Mouse (Mus musculus): ENCODE measurements around the gene Nup98. TPM values are rescaled to one million over a fixed set of nuclear protein-coding genes. Genes with fewer than 3 reads are reported as not detected.

The Nup98 gene
- polyA plus RNA-seq, 1 experiment from 2014 or later: 21.5 TPM

DNA sequence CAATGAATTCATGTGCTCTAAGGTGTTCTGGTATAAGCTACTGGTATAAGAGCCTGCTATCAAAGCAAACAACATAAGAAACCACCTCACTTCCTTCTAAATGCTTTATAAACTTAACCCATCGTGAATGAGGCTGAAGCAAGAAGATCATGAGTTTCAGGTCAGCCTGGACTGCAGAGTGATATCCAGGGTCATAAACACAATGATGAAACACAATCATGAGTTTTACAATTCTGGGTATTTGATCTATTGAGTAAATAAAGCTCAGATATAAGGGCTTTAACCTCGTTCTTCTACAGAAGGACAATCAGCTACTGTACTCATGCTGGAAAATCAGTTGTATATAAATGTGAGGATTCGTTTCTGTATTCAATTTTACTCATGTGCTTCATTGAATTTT is 26.1 kb downstream of the Nup98 start:
- H3K4me3 ChIP-seq: no peak overlapping the region
- H3K4me1 ChIP-seq: no peaks in the 10 kb centered on the region
- ATAC-seq (replicated peaks): no peak
- H3K4me2 ChIP-seq: no peak overlapping the region
- no peak overlapping the region for H3K9ac ChIP-seq
- no peak overlapping the region for H3K27ac ChIP-seq
- no peaks in the 10 kb centered on the region for H3K9me3 ChIP-seq
- peaks cover 40% of the 10 kb centered on the region; the same call in 1 of the 2 replicates for H3K36me3 ChIP-seq (replicated peaks)
- no peaks in the 10 kb centered on the region for H3K27me3 ChIP-seq (replicated peaks)
- WGBS: 96% methylated on average over 3 of the region's 3 CpGs

DNA sequence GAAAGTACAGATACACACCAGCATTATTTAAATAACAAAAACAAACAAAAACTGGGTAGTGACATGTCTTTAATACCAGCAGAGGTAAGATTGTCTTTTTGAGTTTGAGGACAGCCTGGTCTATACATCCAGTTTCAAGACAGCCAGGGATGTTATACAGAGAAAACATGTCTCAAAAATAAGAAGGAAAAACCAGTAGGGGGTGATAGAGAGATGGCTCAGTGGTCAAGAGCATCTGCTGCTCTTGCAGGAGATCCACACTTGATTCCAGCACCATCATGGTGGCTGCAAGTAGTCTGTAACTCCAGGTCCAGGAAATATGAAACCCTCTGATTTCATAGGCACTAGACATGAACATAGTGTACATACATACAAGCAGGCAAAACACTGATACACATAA is 39.7 kb downstream of the Nup98 start:
- Histone ChIP-seq H3K4me1 (no peaks in the 10 kb centered on the region), H3K27ac (no peak overlapping the region), H3K36me3 (replicated peaks) (peaks cover 12% of the 10 kb centered on the region), H3K4me3 (no peak overlapping the region), H3K27me3 (replicated peaks) (no peaks in the 10 kb centered on the region), H3K4me2 (no peak overlapping the region), H3K9ac (no peak overlapping the region), H3K9me3 (no peaks in the 10 kb centered on the region)
- no peak for ATAC-seq (replicated peaks)

DNA sequence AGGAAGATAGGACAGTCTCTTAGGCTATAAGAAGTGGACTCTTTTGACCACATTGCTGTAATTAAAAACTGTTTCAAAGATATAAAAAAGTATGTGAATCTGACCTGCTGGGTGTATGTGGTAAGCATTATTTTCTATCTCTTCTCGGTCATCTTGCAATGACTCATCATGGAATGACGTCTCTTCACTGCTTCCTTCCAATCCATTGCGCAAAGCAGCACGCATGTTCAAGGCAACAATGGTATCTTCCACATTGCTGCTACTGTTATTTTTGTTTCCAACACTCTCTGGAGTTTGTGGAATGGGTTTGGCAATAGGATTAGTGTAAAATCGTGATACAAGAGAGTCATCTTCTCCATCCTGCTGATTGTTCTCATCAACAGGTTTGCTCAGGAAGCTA is 56.3 kb downstream of the Nup98 start:
- no peak overlapping the region for H3K4me3 ChIP-seq
- no peak for ATAC-seq (replicated peaks)
- H3K36me3 ChIP-seq (replicated peaks): peaks cover 29% of the 10 kb centered on the region; the same call in 1 of the 2 replicates
- no peak overlapping the region for H3K9ac ChIP-seq
- H3K4me2 ChIP-seq: no peak overlapping the region
- H3K27ac ChIP-seq: no peak overlapping the region
- H3K27me3 ChIP-seq (replicated peaks): no peaks in the 10 kb centered on the region
- H3K4me1 ChIP-seq: no peaks in the 10 kb centered on the region
- 93% methylated on average over 5 of the region's 5 CpGs for WGBS
- H3K9me3 ChIP-seq: no peaks in the 10 kb centered on the region

DNA sequence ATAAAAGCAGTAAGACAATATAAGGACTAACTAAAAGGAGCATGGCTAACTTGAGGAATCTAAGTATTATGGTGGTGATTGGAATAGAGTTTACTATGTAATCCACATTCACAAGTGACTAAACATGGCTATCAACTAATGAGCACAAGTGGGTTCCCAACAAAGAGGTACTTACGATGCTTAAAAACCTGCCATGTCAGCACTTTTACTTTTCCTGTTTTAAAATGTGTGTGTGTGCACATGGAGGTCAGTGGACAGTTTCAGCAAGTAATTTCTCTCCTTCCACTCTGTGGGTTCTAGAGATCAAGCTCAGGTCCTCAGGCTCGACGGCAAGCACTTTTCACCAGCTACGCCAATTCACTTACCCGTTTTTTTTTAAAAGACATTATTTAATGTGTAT is 72.1 kb downstream of the Nup98 start:
- 96% methylated on average over 5 of the region's 5 CpGs for WGBS

DNA sequence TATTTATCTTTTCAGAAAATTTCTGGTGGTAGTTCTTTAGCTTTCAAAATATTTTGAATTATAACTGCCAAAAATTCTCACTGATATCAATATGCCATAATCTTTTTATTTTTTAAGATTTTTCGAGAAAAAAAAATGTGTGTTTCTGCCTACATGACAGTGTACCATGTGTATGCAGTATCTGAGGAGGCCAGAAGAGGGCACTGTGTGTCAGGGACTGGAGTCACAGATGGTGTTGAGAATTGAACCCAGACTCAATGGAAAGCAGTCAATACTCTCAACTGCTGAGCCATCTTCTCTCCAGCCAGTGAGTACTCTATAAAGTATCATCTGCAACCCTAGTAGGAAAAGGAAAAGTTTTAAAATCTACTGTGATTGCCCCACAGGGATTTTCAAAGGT is 72.5 kb downstream of the Nup98 start:
- no peak overlapping the region for H3K27ac ChIP-seq
- no peaks in the 10 kb centered on the region for H3K4me1 ChIP-seq
- H3K4me2 ChIP-seq: no peak overlapping the region
- H3K36me3 ChIP-seq (replicated peaks): peaks cover 49% of the 10 kb centered on the region
- H3K9ac ChIP-seq: no peak overlapping the region
- H3K27me3 ChIP-seq (replicated peaks): no peaks in the 10 kb centered on the region
- ATAC-seq (replicated peaks): no peak
- H3K4me3 ChIP-seq: no peak overlapping the region
- WGBS: 96% methylated on average over 1 of the region's 1 CpGs
- no peaks in the 10 kb centered on the region for H3K9me3 ChIP-seq

More for the DNA sequence above, 72.1 kb downstream of the Nup98 start:
- no peak overlapping the region for H3K9ac ChIP-seq
- H3K4me2 ChIP-seq: no peak overlapping the region
- ATAC-seq (replicated peaks): no peak
- no peaks in the 10 kb centered on the region for H3K4me1 ChIP-seq
- H3K27ac ChIP-seq: no peak overlapping the region
- H3K36me3 ChIP-seq (replicated peaks): peaks cover 44% of the 10 kb centered on the region
- H3K9me3 ChIP-seq: no peaks in the 10 kb centered on the region
- H3K27me3 ChIP-seq (replicated peaks): no peaks in the 10 kb centered on the region
- H3K4me3 ChIP-seq: no peak overlapping the region

DNA sequence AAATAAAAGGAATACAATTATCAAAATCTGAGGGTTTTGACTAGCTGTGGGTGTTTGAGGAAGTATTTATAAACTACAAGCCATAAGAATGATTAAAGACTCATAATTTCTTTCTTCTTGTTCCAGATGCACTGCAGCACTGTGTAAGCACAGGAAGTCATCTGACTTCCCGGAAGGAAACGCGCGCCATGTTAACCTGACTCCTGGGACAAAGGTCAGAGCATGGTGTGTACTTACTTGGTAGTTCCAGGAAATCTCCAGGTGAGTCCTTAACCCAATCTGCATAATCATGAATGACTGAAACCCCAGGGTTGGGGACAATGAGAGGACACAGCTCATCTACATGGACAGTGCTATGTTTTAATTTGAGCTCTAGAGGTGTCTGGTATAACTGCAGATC is 77.6 kb downstream of the Nup98 start:
- no peak overlapping the region for H3K4me3 ChIP-seq
- no peaks in the 10 kb centered on the region for H3K27me3 ChIP-seq (replicated peaks)
- WGBS: 98% methylated on average over 4 of the region's 4 CpGs
- H3K9ac ChIP-seq: no peak overlapping the region
- no peaks in the 10 kb centered on the region for H3K4me1 ChIP-seq
- H3K27ac ChIP-seq: no peak overlapping the region
- peaks cover 54% of the 10 kb centered on the region for H3K36me3 ChIP-seq (replicated peaks)
- no peak overlapping the region for H3K4me2 ChIP-seq
- H3K9me3 ChIP-seq: no peaks in the 10 kb centered on the region
- ATAC-seq (replicated peaks): no peak

DNA sequence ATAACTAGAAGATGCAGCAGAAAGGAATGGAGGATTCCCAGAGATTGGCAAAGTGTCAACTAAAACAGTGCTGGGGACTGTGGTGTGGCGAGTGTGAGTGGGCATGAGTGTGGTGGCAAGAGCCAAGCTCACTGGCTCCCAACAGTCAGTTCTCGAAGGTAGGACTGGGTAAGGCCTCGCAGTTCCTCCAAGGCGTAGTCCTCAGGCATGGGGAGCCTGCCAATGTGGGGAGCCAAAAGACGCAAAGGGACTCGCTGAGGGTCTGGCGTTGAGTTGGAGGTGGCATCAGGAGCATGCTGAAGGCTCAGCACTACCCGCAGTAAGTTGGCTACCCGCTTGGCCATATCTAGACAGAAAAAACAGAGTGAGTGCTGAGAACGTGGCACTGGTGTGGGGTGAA is 89.7 kb downstream of the Nup98 start:
- Histone ChIP-seq H3K4me3 (no peak overlapping the region), H3K27ac (no peak overlapping the region), H3K4me2 (no peak overlapping the region), H3K9ac (no peak overlapping the region), H3K36me3 (replicated peaks) (peaks cover 61% of the 10 kb centered on the region), H3K27me3 (replicated peaks) (no peaks in the 10 kb centered on the region), H3K4me1 (no peaks in the 10 kb centered on the region), H3K9me3 (no peaks in the 10 kb centered on the region)
- WGBS: 98% methylated on average over 10 of the region's 10 CpGs
- ATAC-seq (replicated peaks): no peak

DNA sequence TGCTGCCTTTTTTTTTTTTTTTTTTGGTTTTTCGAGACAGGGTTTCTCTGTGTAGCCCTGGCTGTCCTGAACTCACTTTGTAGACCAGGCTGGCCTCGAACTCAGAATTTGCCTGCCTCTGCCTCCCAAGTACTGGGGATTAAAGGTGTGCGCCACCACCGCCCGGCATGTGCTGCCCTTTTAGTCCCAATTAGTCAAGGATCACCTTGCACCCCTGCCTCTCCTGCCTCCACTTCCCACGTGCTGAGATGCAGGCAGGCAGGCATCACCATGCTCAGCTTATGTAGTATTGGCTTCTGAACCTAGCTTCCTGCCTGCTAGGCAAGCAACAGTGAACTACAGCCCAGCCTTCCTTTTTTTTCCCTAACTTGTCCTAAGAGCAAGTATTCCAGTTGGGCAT is 92.6 kb downstream of the Nup98 start:
- H3K27ac ChIP-seq: no peak overlapping the region
- no peaks in the 10 kb centered on the region for H3K27me3 ChIP-seq (replicated peaks)
- 73% methylated on average over 6 of the region's 6 CpGs for WGBS
- no peak for ATAC-seq (replicated peaks)
- H3K36me3 ChIP-seq (replicated peaks): peaks cover 39% of the 10 kb centered on the region
- no peak overlapping the region for H3K4me3 ChIP-seq
- H3K4me1 ChIP-seq: no peaks in the 10 kb centered on the region
- H3K4me2 ChIP-seq: no peak overlapping the region
- no peak overlapping the region for H3K9ac ChIP-seq
- no peaks in the 10 kb centered on the region for H3K9me3 ChIP-seq

DNA sequence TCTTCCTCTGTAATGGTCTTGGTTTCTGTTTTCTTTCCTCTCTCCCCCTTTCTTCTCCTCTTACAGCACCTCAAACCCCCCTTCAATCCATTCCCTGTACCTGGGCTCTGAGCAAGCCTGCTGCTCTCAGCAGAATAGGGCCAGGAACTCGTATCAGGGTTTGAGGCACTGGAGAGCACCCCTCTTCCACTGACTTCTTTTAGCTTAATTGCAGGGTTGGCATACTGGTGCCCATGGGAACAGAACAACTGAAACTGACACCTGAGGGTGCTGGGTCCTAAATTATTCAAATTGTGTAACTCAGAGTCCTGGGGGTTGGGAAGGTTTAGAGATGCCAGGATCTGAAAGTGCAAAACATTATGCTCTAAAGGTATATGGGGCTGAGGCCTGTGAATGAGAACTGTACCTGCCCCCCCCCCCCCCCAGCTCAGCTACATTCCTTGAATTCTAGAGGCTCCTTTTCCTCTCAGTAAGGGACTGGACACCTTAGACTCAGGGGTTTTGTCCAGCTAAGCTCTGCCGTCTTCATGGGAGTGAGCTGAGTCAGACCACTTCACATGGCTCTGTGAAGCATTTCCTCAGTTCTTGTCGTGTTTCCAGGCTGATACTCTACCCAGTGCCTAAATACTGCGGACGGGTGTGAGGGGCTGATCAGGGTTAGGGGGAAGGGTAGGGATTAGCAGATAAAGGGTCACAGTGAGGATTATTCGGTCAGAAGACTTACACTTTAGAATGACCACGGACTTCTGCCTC is 93.2 kb downstream of the Nup98 start, which contains the start of gene Chrna10:
Gene Chrna10, minus strand, starts transcription at position 250 of the 753 bp plus-strand sequence.
- Histone ChIP-seq H3K4me2 (no peak within 1 kb of the TSS), H3K27ac (no peak within 1 kb of the TSS), H3K9me3 (no peaks in the 10 kb centered on the region), H3K9ac (no peak within 1 kb of the TSS), H3K27me3 (replicated peaks) (no peaks in the 10 kb centered on the region), H3K4me1 (no peaks in the 10 kb centered on the region), H3K36me3 (replicated peaks) (peaks cover 33% of the 10 kb centered on the region), H3K4me3 (no peak within 1 kb of the TSS)
- peak; percentile 62; the same call in 1 of the 2 replicates for ATAC-seq (replicated peaks)
- WGBS: 43% methylated on average over 7 of the region's 7 CpGs

DNA sequence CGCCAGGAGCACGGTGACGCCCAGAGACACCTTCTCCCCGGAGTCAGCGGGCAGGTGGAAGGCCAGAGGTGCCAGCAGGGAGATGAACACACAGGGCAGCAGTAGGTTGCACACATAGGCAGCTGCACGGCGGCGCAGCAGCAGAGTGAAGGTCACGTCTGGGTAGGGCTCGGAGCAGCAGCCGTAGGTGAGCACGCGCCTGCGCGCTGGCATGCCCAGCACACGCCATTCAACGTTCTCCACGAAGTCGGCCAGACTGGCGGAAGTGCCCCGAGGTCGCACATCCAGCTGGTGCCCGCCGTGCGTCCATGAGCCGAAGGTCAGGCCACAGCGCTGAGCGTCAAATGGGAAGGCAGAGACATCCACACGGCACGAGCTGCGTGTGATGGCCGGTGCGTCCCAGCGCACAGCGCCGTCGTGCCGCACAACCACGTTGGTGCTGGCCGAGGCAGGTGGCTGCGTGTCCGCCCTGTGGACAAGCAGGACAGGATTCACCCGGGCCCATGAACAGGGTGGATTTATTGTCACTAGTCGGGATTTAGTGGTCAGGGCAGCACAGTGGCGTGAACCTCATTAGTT is 96.7 kb downstream of the Nup98 start:
- Histone ChIP-seq H3K27ac (no peak overlapping the region), H3K9me3 (no peaks in the 10 kb centered on the region), H3K27me3 (replicated peaks) (no peaks in the 10 kb centered on the region), H3K9ac (no peak overlapping the region), H3K4me2 (no peak overlapping the region), H3K4me1 (no peaks in the 10 kb centered on the region), H3K4me3 (no peak overlapping the region), H3K36me3 (replicated peaks) (peaks cover 1% of the 10 kb centered on the region; the same call in 1 of the 2 replicates)
- ATAC-seq (replicated peaks): no peak
- WGBS: 86% methylated on average over 45 of the region's 45 CpGs

DNA sequence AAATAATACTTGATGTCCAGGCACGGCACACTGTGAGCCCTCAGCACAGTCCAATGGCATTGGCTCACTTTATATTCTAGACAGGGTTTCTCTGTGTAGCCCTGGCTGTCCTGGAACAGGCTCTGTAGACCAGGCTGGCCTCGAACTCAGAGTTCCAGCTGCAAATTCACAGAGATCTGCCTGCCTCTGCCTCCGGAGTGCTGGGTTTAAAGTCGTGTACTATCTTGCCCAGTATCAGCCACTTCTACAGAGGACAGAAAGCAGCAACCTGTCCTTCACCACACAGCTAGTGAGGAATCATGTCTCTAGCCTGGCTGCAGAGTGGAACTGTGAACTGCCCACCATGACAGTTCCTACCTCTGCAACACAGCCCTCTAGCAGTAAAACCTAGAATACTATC is 100.2 kb downstream of the Nup98 start:
- 91% methylated on average over 4 of the region's 4 CpGs for WGBS
- ATAC-seq (replicated peaks): no peak
- H3K36me3 ChIP-seq (replicated peaks): no peaks in the 10 kb centered on the region

DNA sequence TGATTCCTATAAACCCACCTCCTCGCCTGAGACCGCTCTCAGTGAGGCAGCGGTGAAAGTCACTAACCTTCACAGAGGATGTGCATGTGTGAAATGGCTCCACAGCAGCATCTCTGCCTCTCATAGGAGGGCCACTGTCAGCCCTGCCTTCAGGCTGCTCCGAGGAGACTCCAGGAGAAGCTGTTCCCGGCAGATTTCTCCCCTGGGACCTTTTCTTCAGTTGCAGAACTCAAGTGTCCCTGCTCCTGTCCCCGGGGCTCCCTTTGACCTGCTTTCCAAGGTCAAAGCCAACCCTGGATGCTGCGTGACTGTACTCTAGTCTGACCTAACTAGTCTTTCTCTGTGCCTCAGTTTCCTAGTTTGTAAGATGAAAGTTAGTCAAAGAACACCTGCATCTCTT is 100.8 kb downstream of the Nup98 start, which contains the start of gene Art5:
Gene Art5, minus strand, starts transcription at position 319 of the 400 bp plus-strand sequence.
- Histone ChIP-seq H3K9me3 (no peaks in the 10 kb centered on the region), H3K9ac (no peak within 1 kb of the TSS), H3K27ac (no peak within 1 kb of the TSS), H3K4me2 (no peak within 1 kb of the TSS), H3K4me1 (peaks cover 7% of the 10 kb centered on the region; the same call in 1 of the 2 replicates), H3K36me3 (replicated peaks) (no peaks in the 10 kb centered on the region), H3K4me3 (no peak within 1 kb of the TSS), H3K27me3 (replicated peaks) (no peaks in the 10 kb centered on the region)
- no peak for ATAC-seq (replicated peaks)
- WGBS: 81% methylated on average over 7 of the region's 7 CpGs

More for the DNA sequence above, 100.2 kb downstream of the Nup98 start:
- Histone ChIP-seq H3K4me3 (no peak overlapping the region), H3K4me1 (peaks cover 7% of the 10 kb centered on the region; the same call in 1 of the 2 replicates), H3K4me2 (no peak overlapping the region), H3K9ac (no peak overlapping the region), H3K9me3 (no peaks in the 10 kb centered on the region), H3K27ac (no peak overlapping the region), H3K27me3 (replicated peaks) (no peaks in the 10 kb centered on the region)

DNA sequence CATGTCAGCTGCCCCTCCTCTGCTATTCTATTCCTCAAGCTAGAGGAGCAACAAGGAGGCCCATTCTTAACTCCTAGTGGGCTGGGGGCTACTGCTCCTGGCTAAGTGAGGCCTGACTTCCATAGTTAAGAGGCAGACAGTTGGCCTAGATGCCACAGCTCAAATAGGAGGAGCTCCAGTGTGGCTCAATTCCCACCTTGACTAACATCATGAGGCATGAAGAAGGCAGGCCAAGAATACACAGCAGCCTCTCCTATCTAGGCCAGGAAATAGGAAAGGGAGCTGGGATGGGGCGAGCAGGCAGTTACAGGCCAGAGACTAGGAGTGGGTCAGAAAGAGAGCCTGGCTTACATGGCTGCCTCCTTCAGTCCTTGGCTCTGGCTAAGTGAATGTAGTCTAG is 101.8 kb downstream of the Nup98 start:
- H3K9me3 ChIP-seq: no peaks in the 10 kb centered on the region
- no peak overlapping the region for H3K4me3 ChIP-seq
- H3K27me3 ChIP-seq (replicated peaks): no peaks in the 10 kb centered on the region
- H3K36me3 ChIP-seq (replicated peaks): no peaks in the 10 kb centered on the region
- peaks cover 7% of the 10 kb centered on the region; the same call in 1 of the 2 replicates for H3K4me1 ChIP-seq
- no peak overlapping the region for H3K9ac ChIP-seq
- WGBS: 91% methylated on average over 1 of the region's 1 CpGs
- no peak overlapping the region for H3K4me2 ChIP-seq
- H3K27ac ChIP-seq: no peak overlapping the region
- 0 out of 2 replicates have a peak, but pooled peaks have one; percentile 19 for ATAC-seq (replicated peaks)
